Mouse (Mus musculus) embryonic stem cell, embryonic (primary cell): ENCODE results near the gene Gpc3.
"Not testable (repeated sequence)": the region's sequence is repeated elsewhere in the genome, so short reads cannot be mapped to it uniquely, and the experiment has no call there.

ENCODE experiments used
- CTCF ChIA-PET, 4 experiments: fragments of 300-600 bp in 2 of 4; fragments of 350-600 bp in 2 of 4; sonication (Branson Sonifier 250); formaldehyde crosslinking; loops; one replicate each; lab custom pipeline; 2022; ENCODE audit warnings: inconsistent platforms in 2 of 4; lab: Charles Lee
- POLR2A ChIA-PET, 4 experiments: fragments of 300-600 bp in 2 of 4; fragments of 350-600 bp in 2 of 4; sonication (Branson Sonifier 250); formaldehyde crosslinking; loops; one replicate each; lab custom pipeline; 2022; ENCODE audit warnings: antibody characterized with exemption in 4 of 4, inconsistent platforms in 1 of 4; lab: Charles Lee

The Gpc3 gene

GRCm38 (mm10) chrX:52261546-52261945, 352.2 kb downstream of the Gpc3 start:
- CTCF ChIA-PET: no interaction called here
- POLR2A ChIA-PET: interaction anchor here in 1 of 4 experiments (0.6 to 1.0 kb wide), 2 partner anchors 12 to 31 kb away, joined by 3 to 4 read pairs; no protein-coding TSS in a partner anchor

GRCm38 (mm10) chrX:52259771-52260170, 354.0 kb downstream of the Gpc3 start:
- CTCF ChIA-PET, POLR2A ChIA-PET: not testable (repeated sequence)

GRCm38 (mm10) chrX:52254526-52254925, 359.2 kb downstream of the Gpc3 start:
- CTCF ChIA-PET: interaction anchor here in 1 of 4 experiments (0.7 kb wide), 1 partner anchor 89 kb away, joined by 4 read pairs; no protein-coding TSS in a partner anchor
- POLR2A ChIA-PET: no interaction called here

GRCm38 (mm10) chrX:52245694-52246297, 368.0 kb downstream of the Gpc3 start:
- POLR2A ChIA-PET: no interaction called here
- CTCF ChIA-PET: no interaction called here

GRCm38 (mm10) chrX:52237470-52237869, 376.3 kb downstream of the Gpc3 start:
- CTCF ChIA-PET: no interaction called here
- POLR2A ChIA-PET: interaction anchor here in 1 of 4 experiments (1.2 kb wide), 1 partner anchor 10 kb away, joined by 4 read pairs; no protein-coding TSS in a partner anchor

- ChIA-PET CTCF (no interaction called here), POLR2A (no interaction called here)
Measured at GRCm38 (mm10) chrX:52231984-52232383, 381.8 kb downstream of the Gpc3 start.

- ChIA-PET POLR2A (no interaction called here), CTCF (no interaction called here)
Measured at GRCm38 (mm10) chrX:52230711-52231110, 383.0 kb downstream of the Gpc3 start.
